Mouse (Mus musculus): ENCODE measurements around the gene Stac3.

Gene Stac3

GRCm38 (mm10) chr10:127514764-127515163, 13.3 kb downstream of the Stac3 start, which contains the start of gene Ndufa4l2:
Gene Ndufa4l2, plus strand, starts transcription at chr10:127514967.
- no peak for TF ChIP-seq GATA4 (IDR thresholded peaks at IDR 0.05; ENCODE audit: insufficient replicate concordance, low read length)

DNA sequence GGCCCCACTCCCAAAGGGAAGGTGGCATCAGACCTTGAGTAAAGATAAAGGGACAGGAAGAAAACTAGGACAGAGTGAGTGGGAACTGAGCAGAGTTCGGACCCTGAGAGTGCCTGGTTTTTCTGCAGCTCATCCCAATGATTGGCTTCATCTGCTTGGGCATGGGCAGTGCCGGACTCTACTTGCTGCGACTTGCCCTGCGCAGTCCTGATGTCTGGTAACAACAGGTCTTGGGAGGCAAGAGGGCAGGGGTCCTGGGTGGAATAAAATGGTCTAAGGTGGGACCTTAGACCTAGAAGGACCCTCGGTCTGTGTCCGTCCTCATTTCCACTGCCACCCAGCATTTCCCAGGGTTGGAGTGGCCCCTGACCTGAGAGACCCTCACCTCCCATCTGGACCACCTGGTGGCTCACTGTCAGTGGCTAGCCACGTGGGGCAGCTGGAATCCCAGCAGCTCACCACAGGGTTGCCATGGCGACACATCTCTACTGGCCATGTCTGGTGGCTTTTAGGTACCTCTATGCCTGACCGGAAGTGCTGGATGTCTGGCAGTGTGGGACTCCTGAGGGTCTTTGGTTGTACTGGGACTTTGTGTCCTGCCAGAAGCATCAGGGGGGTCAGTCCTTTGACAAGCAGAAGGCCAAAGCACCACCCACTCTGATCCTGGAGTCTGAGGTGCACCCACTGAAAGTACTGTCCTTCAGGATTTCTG, 13.9 kb downstream of the Stac3 start:
- TF ChIP-seq GATA4 (IDR thresholded peaks at IDR 0.05; ENCODE audit: insufficient replicate concordance, low read length), result no peak

DNA sequence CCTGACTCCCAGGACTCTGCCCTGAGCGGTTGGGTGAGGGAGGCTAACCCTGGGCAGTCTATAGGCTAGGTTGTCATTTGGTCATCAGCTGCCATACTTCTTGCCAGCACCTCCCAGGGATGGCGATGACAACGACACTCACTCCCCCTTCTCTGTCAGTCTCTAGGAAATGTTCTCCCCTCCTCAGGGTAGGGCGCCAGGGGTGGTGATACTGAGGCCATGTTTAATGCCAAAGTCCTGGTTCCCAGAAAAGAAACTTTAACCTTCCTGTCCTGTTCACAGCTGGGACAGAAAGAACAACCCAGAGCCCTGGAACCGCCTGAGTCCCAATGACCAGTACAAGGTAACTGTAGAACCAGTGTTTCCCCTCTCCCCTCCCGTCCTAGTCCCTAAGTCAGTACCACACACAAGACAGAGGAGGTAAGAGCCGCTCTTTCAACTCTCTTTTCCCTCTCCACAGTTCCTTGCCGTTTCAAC, 14.5 kb downstream of the Stac3 start:
- no peak for TF ChIP-seq GATA4 (IDR thresholded peaks at IDR 0.05; ENCODE audit: insufficient replicate concordance, low read length)

DNA sequence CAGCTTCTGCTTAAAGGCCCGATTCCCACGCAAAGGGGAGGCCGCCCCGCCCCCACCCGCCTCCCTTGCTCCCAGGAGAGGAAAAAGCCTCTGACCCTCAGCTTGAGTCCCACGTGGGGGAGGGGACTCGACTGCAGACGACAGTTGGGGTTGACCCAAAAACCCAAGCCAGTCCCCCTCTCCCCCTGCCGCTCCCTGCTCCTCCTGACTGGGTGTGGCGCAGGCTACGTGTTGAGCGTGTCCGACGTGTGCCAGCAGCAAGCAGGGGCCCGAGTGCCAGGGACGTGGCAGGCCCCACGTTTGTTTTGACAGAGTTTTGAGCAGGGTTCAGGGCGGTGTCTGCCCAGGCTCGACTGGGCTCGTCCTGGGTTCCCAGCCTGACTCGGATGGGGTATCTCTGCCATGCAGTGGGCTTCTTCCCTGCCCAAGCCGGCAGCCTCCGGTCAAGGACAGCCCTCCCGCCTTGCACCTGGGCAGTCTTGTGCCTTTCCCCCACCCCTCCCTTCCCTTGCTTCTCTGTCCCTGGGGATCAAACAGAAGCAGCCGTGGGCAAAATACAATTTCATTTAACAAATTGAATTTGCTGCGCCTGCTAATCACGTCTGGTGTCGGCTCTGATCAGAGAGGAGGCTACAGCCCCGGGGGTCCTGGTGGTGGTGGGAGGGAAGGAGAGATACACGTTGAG, 15.2 kb downstream of the Stac3 start:
- no peak for TF ChIP-seq GATA4 (IDR thresholded peaks at IDR 0.05; ENCODE audit: insufficient replicate concordance, low read length)

GRCm38 (mm10) chr10:127517941-127518340, 16.5 kb downstream of the Stac3 start:
- no peak for TF ChIP-seq GATA4 (IDR thresholded peaks at IDR 0.05; ENCODE audit: insufficient replicate concordance, low read length)

DNA sequence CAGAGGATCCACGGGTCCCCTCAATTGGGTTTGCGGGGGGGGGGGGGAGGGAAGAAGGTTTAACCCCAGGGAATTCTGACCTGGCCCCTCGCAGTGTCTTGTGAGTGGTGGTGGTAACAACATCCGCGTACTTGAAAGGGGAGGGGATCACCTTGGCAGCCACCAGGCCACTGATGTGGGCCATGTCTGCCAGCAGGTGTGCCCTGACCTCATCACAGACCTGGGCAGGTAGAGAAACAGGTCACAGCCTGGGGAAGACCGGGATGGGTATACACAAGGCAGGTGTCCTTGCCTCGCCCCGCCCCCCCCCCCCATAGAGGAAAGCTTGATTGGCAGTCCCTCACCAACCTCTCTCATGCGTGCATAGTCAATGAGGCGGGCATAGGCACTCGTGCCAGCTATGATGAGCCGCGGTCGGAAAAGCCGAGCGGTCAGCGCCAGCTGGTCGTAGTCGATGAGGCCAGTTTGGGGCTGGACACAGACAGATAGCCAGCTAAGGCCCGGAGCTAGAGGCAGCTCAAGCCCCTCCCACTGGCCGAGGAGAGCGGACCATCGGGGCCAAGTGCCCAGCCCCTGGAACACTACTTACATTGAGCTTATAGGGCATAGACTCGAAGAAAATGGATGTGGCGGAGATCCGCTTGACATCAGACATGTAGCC, 17.7 kb downstream of the Stac3 start:
- no peak for TF ChIP-seq GATA4 (IDR thresholded peaks at IDR 0.05; ENCODE audit: insufficient replicate concordance, low read length)

DNA sequence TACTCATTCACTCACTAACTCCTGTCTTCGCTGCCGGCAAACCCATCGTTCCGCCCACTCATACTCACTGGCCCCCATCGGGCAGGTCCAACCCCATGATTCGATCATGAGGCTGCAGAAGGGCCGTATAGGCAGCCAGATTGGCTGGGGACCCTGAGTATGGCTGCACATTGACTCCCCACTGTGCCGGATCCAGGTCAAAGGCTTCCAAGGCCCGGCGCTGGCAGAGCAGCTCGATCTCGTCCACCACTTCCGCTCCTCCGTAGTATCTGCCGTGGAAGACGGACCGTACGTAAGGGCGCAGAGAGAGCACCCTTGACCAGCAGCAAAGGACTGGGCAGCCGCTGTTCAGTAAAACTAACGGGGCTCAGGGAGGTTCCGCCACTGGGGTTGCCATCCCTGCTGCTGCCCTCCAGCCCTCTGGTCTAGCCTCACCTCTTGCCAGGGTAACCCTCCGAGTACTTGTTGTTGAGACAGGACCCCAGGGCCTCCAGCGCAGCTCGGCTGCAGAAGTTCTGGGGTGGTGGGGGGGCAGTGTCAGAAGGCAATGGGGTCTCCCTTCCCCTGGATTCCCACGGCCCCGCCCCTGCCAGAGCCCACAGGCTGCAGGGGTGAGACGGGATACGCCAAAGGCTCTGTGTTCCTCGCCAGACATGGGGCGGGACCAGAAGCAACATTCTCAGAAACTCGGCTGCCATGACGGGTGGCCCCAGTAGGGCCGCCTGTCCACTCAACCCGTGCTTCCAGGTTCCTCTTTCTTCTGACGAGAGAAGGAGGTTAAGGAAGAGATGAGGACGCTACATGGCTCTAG, 18.6 kb downstream of the Stac3 start:
- no peak for TF ChIP-seq GATA4 (IDR thresholded peaks at IDR 0.05; ENCODE audit: insufficient replicate concordance, low read length)

DNA sequence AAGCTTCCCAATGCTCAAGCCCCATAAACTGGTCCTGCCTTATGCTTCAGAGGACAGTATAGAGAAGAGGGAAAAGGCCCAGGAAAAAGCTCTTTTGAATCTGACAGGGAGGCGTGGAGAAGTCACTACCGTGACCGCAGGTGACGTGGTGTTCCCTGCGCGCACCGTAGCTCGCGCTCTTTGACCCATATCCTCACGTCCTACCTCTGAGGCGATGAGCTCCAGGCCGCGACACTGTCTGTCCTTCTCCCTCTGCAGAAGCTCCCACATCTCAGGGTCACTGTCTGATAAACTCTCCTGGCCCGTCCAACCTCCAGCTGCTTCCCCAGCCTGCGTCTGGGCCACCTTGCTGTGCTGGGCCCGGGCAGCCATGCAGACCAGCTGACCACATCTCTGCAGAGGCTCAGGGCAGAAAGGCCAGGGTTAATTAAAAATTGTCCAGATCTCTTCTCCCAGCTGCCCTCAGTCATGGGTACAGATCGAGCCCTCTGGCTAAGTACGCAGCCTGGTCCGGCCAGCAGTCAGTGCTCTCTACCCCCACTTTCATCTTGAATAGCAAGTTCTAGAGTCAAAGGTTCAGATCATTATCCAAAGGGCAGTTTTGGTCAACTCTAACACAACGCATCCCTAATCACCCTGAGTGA, 19.4 kb downstream of the Stac3 start:
- peak; percentile 14; the same call in 1 of the 2 replicates for TF ChIP-seq GATA4 (IDR thresholded peaks at IDR 0.05; ENCODE audit: insufficient replicate concordance, low read length)

DNA sequence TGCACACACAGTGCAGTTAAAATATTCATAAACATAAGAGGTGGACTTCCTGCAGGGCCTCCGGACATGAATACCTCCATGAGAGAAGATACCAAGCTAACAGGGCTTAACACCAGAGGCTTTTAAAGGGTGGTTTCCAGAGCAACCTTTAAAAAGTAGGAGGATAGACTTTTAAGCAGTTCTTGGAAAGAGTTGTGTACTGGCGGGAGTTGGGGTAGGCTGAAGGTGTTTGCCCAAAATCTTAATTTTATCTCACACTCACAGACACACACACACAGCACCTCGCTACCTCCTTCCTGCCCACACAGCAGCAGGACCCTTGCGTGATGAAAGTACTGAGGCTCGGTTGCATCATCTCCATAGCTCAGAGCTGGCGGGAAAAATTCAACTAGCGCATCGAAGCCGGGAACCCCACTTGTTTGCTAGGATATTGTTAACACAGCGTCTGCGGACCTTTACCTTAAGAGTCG, 20.2 kb downstream of the Stac3 start:
- no peak for TF ChIP-seq GATA4 (IDR thresholded peaks at IDR 0.05; ENCODE audit: insufficient replicate concordance, low read length)

DNA sequence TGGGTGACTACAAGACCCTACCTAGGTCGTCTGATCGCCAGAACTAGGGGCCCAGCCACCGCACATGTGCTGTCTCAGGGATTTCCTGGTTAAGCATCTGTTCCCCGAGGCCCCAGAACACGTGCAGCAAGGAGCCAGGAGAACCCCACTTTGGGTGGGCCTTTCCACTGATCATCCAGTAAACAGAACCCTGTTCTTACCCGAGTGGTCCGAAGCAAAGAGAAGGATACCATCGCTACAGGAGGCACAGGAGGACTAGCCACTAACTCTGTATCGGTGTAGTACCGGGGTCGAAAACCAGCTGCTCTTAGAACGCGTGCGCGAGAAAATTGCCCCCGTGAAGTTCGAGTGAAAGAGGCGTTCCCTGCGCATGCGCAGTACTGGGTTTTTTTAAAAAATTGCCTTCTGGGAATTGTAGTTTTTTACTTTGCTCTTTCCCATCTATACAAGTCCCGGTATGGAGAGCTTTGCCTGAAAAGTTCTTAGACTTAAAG, 20.6 kb downstream of the Stac3 start, which contains the start of gene Shmt2:
Gene Shmt2 (minus strand): TSS at position 357 of the 494 bp plus-strand sequence.
- no peak for TF ChIP-seq GATA4 (IDR thresholded peaks at IDR 0.05; ENCODE audit: insufficient replicate concordance, low read length)

GRCm38 (mm10) chr10:127524646-127525255, 23.3 kb downstream of the Stac3 start:
- TF ChIP-seq GATA4 (IDR thresholded peaks at IDR 0.05; ENCODE audit: insufficient replicate concordance, low read length), result no peak

- TF ChIP-seq GATA4 (IDR thresholded peaks at IDR 0.05; ENCODE audit: insufficient replicate concordance, low read length), result no peak
Observed at GRCm38 (mm10) chr10:127526048-127526447, 24.6 kb downstream of the Stac3 start.

DNA sequence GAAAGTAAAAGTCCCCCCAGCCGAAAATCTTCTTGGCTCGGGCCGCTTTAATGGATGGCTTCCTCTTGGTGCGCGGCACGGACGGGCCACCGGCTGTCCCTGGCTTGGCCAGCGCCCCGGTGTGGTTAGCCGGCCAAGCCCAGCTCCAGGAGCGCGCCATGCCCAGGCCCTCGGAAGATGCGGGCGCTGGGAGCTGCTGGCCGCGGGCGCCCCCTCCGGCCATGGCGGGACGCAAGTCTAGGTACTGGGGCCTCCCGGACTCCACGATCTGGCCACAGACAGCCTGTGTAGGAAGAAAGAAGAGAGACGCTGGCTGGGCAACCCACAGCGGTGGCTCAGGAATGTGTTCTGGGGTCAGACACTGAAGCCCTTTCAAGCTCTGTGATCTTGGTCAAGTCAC, 25.2 kb downstream of the Stac3 start:
- TF ChIP-seq GATA4 (IDR thresholded peaks at IDR 0.05; ENCODE audit: insufficient replicate concordance, low read length), result no peak

GRCm38 (mm10) chr10:127527481-127527880, 26.0 kb downstream of the Stac3 start:
- TF ChIP-seq GATA4 (IDR thresholded peaks at IDR 0.05; ENCODE audit: insufficient replicate concordance, low read length), result no peak

Data from liver, adult (tissue).